Mouse (Mus musculus) 3T3-L1 (cell line): Measurements from ENCODE around the gene Olfr1128.
"Not testable (repeated sequence)": the region's sequence is repeated elsewhere in the genome, so short reads cannot be mapped to it uniquely, and the experiment has no call there.

Experiments used
- DNase-seq: peaks from one replicate; pipeline ENCODE4 v3.0.0-alpha.2; 2015; ENCODE audit warnings: low read depth, low spot score

The Olfr1128 gene

DNA sequence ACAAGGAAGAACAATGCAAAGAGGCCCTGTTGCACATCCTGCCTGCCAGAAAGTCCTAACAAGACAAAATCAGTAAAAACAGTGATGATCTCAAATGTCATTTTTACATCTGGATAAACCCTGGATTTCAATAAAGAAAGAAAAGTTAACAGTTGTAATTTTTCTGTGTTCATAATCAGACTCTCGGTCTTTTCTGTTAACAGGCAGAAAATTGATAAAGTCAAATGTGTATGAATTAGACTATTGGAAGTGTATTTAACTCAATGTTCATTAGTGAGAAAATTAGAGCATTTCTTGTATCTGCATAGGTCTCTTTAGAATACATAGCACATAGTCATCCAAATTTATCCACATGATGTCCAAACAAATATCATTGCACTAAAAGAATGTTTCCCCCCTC is at the start of gene Olfr1128:
Olfr1128 (minus strand) TSS at position 101 of the 400 bp plus-strand sequence.
- no peak for DNase-seq

DNA sequence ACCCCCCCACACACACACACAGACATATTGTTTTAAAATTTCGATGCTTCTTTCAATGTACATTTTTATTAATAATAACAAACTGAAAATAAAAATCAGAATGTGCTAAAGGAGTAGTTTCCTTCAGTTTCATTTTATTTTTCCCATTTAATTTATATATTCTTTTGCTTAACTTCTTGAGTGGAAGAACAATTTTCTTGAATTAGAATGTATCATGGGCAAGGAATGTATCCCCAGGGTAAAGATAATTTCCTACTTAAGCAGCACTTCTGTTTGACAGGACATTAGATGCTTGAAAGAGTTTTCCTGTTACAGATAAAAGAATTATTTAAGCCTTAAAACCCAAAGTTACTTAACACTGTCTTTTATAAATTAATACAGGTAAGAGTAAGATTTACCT is 28.3 kb upstream of the Olfr1128 start, which contains the start of gene Olfr1129:
Olfr1129 (plus strand) TSS at position 301 of the 400 bp plus-strand sequence.
- DNase-seq = not testable (repeated sequence)

DNA sequence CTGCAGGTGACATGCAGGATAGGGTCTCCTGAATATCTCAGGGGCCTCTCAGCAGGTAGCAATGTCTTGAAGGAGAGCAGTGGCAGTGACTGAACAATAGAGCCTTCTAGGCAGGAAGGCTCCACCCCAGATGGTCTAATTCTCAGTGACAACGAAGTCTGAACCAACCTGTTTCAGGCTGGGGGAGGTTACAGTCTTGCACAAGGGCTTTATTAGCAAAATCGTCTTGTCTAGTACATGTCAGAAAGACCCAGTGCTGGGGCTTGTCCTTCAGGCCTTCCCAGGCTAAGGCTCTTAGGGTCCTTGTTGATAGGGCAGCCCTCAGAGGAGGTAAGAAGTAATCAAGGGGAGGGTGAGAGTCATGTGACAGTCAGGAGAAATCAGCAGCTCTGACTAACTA is 10.5 kb downstream of the Olfr1128 start:
- DNase-seq = no peak

DNA sequence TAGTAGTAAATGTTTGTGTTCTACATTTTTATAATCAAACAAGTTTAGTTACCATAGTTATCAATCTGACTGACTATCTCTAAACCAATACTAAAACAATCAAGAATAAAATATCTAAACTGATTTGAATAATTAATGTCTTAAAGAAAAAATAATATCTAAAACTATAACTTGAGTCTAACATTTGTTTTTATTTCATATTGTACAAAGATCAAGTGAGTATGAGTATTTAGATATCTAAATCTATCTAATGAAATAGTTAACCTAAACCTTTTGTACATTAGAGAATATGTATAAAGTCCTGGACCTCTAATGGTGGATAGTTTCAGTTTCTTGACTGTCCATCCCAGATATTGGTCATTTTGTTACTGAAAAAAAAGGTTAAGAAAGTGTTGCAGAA is 13.8 kb downstream of the Olfr1128 start, which contains the start of gene Olfr153:
Olfr153 (plus strand) TSS at position 301 of the 400 bp plus-strand sequence.
- DNase-seq = no peak

DNA sequence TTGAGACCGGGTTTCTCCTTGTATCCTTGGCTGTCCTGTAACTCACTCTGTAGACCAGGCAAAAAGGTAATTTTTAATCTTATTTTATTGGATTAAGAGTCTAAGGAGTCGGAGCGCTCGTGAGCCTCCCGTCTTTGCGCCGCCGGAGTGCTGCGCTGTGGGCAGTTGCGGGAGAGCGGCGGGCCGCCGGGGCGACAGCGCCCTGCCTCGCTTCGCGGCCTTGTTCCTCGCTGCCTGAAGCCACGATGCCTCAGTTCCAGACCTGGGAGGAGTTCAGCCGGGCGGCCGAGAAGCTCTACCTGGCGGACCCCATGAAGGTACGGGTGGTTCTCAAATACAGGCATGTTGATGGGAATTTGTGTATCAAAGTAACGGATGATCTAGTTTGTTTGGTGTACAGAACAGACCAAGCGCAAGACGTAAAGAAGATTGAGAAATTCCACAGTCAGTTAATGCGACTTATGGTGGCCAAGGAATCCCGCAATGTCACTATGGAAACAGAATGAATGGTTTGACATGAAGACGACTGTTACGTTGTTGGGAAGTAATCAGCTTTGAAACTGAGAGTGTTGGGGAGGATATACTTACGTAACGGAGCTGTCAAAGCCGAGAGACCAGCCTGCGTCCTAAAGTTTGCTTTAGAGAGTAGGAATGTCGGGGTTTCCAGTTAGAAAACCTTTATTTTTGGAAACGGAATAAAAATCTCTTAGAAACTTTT is 19.3 kb downstream of the Olfr1128 start:
- DNase-seq = not testable (repeated sequence)

DNA sequence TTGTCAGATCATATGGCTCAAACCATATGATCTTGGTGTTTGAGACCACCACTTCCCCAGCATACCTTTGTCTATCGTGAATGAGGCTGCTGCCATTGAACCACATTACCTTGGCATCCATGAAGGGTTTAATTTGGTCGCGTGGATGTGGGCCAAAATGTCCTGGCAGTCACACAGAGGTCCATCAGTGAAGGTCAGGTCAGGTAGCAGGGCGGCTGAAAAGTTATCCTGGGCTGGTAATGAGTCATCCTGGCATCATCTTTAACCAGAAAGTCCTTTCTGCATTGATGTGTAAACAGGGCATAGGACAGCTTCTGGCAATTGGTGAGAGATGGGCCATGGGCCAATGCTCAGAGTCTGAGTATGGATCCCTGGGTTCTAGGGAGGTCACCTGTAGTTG is 24.7 kb downstream of the Olfr1128 start:
- no peak for DNase-seq

DNA sequence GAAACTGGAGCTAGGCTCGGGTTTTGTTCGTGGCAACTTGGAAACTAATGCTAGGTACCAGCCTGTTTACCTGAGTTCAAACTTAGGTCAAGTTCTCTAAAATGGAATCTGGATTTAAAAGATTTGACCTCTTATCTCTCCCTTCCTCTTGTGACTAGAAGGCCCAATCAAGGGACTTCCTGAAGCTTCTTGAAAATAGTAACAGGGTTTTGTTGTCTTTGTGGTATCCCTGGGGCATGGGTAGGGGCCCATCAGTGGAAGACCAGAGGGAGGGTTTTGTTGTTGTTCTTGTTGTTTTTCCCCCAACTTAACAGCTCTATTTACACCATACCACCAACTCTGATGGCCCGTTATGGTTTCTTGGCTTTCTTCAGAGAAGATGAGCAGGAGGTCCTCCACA is 28.8 kb downstream of the Olfr1128 start:
- DNase-seq = no peak

DNA sequence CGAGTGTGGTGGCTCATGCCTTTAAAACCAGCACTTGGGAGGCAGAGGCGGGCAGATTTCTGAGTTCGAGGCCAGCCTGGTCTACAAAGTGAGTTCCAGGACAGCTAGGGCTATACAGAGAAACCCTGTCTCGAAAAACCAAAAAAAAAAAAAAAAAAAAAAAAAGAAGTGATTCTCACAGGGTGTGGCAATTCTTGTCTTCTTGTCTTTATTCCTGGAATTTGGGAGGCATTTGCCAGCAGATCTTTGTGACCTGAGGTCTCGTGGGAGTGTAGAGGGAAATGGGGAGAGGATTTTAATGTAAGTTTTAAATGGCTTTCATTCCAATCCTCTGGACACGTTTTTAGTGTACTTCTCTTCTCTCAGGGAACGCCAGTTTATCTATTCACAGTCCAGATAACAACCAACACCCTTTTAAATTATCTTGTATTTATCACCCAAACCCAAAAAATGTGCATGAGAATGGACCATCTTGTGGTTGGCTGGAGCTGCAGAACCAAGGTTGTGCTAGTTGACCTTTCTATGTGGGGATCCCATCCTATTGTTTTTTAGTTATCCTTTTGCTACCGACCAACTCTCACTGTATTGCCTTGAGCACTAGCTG is 29.8 kb downstream of the Olfr1128 start:
- no peak for DNase-seq

DNA sequence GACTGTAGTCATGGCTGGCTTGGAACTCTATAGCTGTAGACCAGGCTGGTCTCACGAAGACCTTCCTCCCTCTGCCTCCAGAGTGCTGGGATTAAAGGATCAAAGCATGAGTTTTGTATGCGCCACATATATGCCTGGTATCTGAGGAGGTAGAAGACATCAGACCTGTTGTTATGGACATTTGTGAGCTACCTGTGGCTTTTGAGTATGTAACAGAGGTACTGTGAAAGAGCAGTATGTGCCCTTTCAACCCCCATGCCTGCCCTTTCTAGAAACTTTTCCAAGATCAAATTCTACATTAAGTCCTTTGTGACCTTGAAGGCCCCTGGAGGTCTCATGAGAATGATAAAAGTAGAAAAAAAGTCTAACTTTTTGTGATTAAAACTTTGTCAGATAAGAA is 30.3 kb downstream of the Olfr1128 start:
- DNase-seq = no peak

DNA sequence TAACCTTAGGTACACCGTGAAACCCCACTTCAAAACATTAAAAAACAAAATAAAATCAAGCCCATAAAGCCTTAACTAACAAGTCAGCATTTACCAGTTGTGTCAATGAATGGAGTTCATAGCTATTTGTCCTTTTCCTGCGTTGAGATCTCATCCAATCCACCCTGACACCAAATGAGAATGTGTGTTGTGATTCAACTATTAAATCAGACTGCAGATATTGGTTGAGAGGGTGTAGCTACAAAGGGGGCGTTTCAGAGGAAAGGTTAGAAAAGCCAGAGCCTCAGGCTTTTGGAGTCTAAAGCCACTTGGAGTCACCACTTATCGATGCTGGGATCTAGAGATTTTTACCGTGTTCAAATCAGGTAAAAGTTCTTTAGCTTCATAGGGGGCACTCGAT is 39.1 kb downstream of the Olfr1128 start, which contains the start of gene Pramel6:
Pramel6 (plus strand) TSS at position 301 of the 400 bp plus-strand sequence.
- DNase-seq = no peak

DNA sequence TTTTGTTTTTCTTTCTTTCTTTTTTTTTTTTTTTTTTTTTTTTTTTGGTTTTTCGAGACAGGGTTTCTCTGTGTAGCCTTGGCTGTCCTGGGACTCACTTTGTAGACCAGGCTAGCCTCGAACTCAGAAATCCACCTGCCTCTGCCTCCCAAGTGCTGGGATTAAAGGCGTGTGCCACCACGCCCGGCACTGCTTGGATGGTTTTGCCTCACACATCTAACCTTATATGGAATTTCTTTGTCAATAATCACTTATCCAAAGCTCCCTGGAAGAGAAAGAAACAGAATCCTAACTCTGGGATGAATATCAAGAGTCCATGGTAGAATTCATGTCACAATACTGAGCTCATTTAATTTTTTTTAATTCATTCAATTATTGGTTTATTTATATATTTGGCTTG is 48.3 kb downstream of the Olfr1128 start, which contains the start of gene Pramel7:
Pramel7 (minus strand) TSS at position 101 of the 400 bp plus-strand sequence.
- DNase-seq = not testable (repeated sequence)
